Mouse (Mus musculus): ENCODE measurements around the gene Ksr2.

Ksr2 gene

DNA sequence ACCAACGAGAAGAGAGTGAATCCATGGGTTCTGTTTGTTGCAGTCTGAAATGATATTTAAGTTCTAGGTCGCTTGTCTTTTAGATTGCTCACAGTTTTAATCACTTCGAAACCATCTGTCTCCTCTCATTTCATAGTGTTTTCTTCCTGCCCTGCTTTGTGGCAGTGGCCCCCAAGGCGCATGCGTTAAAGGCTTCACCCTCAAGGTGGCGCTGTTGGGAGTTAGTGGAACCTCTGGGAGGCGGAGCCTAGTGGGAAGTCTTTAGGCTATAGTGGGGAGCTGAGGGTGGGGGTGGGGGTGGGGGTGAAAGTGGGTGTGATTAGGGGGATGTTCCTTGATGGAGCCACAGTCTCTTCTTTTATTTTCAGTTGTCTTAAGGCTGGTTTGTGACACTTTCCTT lies 214.6 kb downstream of the Ksr2 start:
- peak; percentile 36 to 44 for DNase-seq

DNA sequence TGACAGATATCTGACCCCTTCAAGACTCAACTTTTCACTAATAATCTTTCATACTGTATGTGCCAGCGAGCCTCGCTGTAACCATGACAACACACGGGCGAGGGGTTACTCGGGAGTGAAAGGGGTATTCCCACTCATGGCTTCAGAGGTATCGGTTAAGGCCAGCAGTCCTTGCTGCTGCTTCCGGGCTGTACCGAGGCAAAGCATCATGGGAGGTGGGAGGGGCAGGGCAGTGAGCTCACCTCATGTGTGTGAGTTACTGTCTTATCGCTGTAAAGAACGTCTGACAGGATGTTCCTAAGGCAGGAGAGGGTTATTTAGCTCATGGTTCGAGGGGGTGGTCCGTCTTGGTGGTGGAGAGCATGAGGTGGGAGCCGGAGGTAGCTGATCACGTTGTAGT lies 215.8 kb downstream of the Ksr2 start:
- no peak for DNase-seq

- no peak for DNase-seq
These were observed 221.4 kb downstream of the Ksr2 start for GRCm38 (mm10) chr5:117635211-117635610.

DNA sequence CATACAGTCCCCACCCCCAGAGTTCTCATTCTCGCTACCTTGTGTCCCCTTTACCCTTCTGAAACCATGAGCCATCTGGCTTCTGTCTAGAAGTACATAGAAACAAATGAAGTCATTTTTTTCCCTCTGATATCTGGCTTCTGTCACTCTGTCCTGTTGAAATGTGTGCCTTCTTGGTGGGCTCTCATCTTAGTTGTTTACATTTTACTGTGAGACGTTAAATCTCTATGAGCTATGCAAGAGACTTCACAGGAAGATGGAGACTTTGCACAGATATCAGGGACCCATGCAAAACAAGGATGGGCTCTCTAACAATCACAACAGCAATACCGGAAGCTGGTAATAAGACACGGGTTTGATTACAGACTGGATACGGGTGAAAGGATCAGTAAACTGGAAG lies 222.0 kb downstream of the Ksr2 start:
- DNase-seq, result no peak

GRCm38 (mm10) chr5:117641585-117641984 lies 227.8 kb downstream of the Ksr2 start:
- DNase-seq, result no peak

- no peak for DNase-seq
These were observed 237.6 kb downstream of the Ksr2 start for GRCm38 (mm10) chr5:117651238-117651886.

DNA sequence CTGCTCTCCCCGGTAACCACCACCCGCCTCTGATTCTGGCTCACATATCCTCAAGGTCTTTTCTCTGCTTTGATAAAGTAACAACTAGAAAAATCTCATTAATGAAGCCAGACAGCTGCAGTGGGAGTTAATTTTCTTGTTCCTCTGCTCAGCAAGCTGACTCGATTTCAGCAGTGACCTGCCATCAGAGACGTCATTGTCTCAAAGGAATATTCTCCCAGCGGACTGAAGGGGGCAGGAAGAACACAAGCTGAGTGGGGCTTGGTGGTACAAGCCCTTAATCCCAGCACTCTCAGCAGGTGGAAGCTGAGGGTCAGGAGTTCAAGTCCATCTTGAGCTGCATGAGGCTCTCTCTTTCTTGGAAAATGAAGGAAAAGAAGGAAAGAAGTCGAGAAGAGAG lies 244.8 kb downstream of the Ksr2 start:
- no peak for DNase-seq

DNA sequence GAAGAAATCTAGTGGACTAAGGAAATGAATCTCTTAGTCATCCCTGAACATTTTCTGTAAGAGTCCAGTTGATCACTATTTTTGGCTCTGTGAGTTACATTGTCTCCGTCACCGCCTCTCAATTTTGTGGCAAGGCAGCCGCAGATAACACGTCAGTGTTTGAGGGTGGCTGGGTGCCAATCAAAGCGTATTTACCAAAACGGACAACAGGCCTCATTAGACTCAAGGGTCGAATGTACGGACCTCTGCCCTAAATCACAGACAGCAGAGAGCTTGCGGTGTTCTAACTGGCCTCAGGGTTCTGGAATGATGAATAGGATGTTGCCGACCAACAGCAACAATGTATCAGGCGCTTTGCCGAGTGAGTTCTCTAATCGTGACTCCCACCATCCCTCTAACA lies 245.8 kb downstream of the Ksr2 start:
- no peak for DNase-seq

DNA sequence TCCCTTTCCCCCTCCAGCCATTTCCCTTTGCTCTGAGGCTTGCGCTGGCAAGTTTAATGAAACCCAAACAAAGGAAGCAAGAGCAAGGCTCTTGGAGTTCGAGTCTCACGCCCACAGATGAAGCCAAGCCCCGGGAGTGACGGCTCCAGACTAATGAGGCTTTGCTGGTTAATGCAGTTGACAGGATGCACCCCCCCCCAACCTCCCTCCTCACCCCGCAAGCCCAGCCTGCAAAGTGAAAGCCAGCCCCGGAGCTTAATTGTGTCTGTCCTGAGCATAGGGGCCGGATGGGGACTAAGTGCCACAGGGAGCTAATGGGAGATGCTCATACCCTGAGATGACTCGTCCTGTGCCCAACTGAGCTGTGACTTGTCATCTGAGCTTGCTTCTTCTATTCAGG lies 251.4 kb downstream of the Ksr2 start:
- DNase-seq, result no peak

DNA sequence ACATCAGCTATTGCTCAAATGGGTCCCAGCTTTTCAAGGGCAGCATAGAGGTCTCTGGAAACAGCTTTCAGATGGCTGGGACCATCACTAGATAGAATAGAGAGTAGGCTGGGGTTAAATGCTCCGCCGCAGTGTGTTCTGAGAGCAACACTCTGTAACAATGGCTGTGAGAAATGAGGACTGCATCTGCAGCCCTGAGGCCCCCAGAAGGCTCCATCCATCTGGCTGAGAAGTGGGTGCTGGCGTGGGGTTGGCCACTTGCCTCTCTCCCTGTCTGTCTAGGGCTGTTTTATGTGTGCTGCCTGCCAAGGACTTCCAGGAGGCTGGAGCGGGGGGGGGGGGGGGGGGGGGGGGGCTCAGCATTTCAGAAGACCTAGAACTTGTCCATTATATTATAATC lies 253.5 kb downstream of the Ksr2 start:
- DNase-seq, result peak in 1 of 2 experiments; percentile 29

DNA sequence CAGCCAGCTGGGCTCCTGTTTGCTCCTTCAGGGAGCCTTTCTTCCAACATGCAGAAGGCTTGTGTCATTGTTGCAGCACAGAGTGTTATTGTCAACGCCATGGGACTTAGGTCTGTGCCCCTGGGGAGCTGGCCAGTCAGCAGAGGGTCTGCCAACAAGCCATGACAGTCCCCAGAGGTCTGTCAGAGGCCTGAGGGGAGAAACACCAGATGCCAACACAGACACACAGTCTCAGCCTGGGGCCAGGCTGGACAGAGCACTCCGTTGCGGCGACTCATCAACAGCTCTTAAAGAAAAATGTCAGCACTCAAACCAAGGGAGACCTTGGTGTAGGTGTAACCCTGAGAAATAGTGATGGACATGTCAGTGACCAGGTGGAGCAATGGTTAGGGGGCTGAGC lies 255.5 kb downstream of the Ksr2 start:
- no peak for DNase-seq

- no peak for DNase-seq
These were observed 256.0 kb downstream of the Ksr2 start for GRCm38 (mm10) chr5:117669843-117670242.

GRCm38 (mm10) chr5:117671362-117671761 lies 257.6 kb downstream of the Ksr2 start:
- no peak for DNase-seq

- DNase-seq, result no peak
These were observed 262.0 kb downstream of the Ksr2 start for GRCm38 (mm10) chr5:117675840-117676239.

DNA sequence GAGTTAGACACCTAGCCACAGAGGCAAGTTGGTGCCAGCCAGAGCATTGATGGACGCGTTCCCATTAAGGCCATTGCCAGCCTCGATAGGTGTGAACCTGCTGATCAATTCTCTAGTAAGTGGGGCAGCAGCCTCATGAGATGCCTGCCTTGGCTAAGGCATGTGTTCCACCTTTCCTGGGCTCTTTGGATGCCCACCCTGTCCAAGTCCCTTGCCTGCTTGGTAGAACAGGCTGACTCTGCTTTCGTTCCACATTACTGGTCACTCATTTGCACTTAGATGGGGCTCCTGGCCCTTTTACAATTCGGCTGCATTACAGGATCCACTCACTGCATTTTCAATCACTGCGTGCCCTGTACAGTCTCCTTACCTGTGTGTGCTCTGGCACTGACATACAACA lies 263.4 kb downstream of the Ksr2 start:
- no peak for DNase-seq

GRCm38 (mm10) chr5:117678371-117678770 lies 264.6 kb downstream of the Ksr2 start:
- no peak for DNase-seq

DNA sequence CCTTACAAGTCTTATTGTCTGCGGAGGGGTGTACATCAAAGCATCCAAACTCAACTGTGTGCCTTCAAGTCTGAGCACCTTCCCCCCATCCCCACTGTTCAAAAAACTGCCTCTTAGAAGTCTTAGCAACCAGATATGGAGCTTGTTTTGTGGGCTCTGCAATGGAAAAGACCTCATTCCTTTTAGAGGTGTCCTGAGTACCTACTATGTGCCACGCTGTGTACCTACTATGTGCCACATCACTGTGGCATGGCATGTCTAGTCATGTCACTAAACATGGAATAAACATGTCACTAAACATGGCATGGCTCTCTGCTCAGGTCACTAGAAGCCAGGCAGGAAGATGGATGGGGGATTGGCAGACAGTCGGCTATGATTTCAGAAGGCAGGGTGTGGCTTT lies 268.4 kb downstream of the Ksr2 start:
- no peak for DNase-seq

DNA sequence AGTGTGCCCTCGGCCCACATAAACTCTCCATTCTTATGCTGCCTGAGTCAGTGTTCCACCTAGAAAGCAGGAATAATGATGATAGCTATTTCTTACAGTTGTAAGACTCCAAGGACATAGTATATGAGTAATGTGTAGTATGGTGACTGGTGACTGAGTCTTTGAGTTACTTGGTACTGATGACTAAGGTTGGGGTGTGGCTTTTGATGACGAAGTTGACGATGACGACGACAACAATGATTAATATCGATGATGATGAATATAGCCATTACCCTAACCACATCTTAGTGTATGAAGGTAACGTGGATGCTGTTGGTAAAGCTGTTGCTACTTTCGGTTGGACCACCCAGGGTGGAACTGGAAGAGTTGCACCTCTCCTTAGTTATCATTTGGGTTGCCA lies 270.7 kb downstream of the Ksr2 start:
- DNase-seq, result no peak

- DNase-seq, result no peak
These were observed 274.1 kb downstream of the Ksr2 start for GRCm38 (mm10) chr5:117687770-117688352.

- no peak for DNase-seq
These were observed 274.9 kb downstream of the Ksr2 start for GRCm38 (mm10) chr5:117688738-117689137.

GRCm38 (mm10) chr5:117689840-117690239 lies 276.0 kb downstream of the Ksr2 start:
- DNase-seq, result no peak

DNA sequence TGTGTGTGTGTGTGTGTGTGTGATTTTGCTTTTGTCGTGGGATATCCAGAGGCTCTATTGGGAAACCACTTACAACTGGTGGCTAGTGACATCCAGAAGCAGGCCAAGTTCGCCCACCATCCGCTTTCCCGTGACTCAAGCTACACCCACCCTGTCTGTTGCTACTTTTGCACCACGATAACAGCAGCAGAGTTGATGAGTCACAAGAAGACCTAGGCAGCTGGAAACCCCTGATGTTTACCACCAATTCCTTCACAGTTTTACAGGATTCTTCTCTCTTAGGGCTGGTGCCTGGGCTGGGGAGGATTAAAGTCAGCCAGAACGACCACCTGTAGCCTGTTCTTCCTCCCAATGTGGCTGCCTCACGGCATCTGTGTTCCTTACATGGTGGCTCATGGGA lies 277.5 kb downstream of the Ksr2 start:
- DNase-seq, result no peak

DNA sequence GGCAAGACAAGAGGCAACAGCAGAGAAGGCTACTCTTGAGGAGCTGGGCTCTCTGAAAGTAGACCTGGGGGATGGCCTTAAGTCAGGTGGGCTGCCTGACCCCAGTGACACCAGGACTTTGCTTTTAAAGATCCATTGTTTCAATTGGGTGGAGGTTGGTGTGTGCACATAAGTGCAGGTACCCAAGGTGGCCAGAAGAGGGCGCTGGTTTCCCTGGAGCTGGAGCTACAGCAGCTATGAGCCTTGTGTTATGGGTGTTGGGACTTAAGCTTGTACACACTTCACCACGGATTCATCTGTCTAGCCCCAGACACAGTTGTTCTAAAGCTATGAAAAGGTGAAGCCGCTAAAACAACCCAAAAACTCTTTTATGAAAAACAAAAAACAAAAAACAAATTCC lies 279.8 kb downstream of the Ksr2 start:
- DNase-seq, result no peak

- no peak for DNase-seq
These were observed 280.8 kb downstream of the Ksr2 start for GRCm38 (mm10) chr5:117694632-117695031.

GRCm38 (mm10) chr5:117696366-117696765 lies 282.6 kb downstream of the Ksr2 start:
- DNase-seq, result no peak

All from cerebellum, postnatal 36 days (tissue).